Mouse (Mus musculus): ENCODE measurements around the gene Dnah17. TPM values are rescaled to one million over a fixed set of nuclear protein-coding genes. Genes with fewer than 3 reads are reported as not detected.
A peak's percentile ranks its signal among the peaks of the same experiment; 100 is the strongest.

The Dnah17 gene
- total RNA-seq, 2 experiments from 2014 or later: 0.10 to 0.17 TPM

- no peak for DNase-seq
Measured at GRCm38 (mm10) chr11:117977694-117978360, 152.6 kb downstream of the Dnah17 start.

GRCm38 (mm10) chr11:117976081-117976582 lies 154.3 kb downstream of the Dnah17 start:
- peak; percentile 62 to 69 for DNase-seq
- intact Hi-C loops (cut with DNase I): no loop called here

More at GRCm38 (mm10) chr11:117977694-117978360, 152.6 kb downstream of the Dnah17 start:
- intact Hi-C loops (cut with DNase I): no loop called here

GRCm38 (mm10) chr11:117975211-117975967 lies 155.0 kb downstream of the Dnah17 start:
- intact Hi-C loops (cut with DNase I): no loop called here
- no peak for DNase-seq

GRCm38 (mm10) chr11:117974327-117975125 lies 155.9 kb downstream of the Dnah17 start:
- peak in 1 of 2 experiments; percentile 53 for DNase-seq
- intact Hi-C loops (cut with DNase I): no loop called here

GRCm38 (mm10) chr11:117973569-117973968 lies 156.9 kb downstream of the Dnah17 start:
- no peak for DNase-seq

GRCm38 (mm10) chr11:117972656-117973558 lies 157.5 kb downstream of the Dnah17 start:
- intact Hi-C loops (cut with DNase I): no loop called here
- no peak for DNase-seq

More at GRCm38 (mm10) chr11:117973569-117973968, 156.9 kb downstream of the Dnah17 start:
- intact Hi-C loops (cut with DNase I): no loop called here

Small RNA genes lying within 50 kb of the gene (microRNA-seq; reads per million reads assigned to microRNA genes)
- gene Mir6933: 1.6 to 1.8 reads per million in 2 experiments

Other genes starting within 250 kb of the Dnah17 start
- gene Socs3, start 160.6 kb downstream of the Dnah17 start, total RNA-seq (2021): 1 to 10 TPM; 4.1 to 5.1 TPM
- gene Pgs1, start 144.3 kb downstream of the Dnah17 start, total RNA-seq (2021): 10 to 100 TPM; 20.5 to 22.3 TPM
- 10 to 100 TPM; 56.4 to 60.9 TPM for gene Cyth1, start 118.0 kb upstream of the Dnah17 start, total RNA-seq (2021)
- 10 to 100 TPM; 14.4 to 15.6 TPM for gene Usp36, start 159.6 kb upstream of the Dnah17 start, total RNA-seq (2021)
- gene Cep295nl, start 211.9 kb upstream of the Dnah17 start, total RNA-seq (2021): 1 to 10 TPM in 1 of 2 experiments, under 1 TPM in 1; 1.00 to 2.0 TPM
- gene Timp2, start 225.1 kb upstream of the Dnah17 start, total RNA-seq (2021): 100 to 1,000 TPM; 150 to 168 TPM

Data from heart, postnatal 14 days (tissue).